Mouse (Mus musculus) lung, embryonic 16.5 days (tissue): Measurements from ENCODE around the gene Myf6. TPM values are rescaled to one million over a fixed set of nuclear protein-coding genes. Genes with fewer than 3 reads are reported as not detected.

Experiments
- ATAC-seq: fragments of 200-750 bp; cut with Nextera tagmentation; 2 replicates; pipeline ENCODE4 v1.8.0; 2017; ENCODE audit warnings: low read depth, mild to moderate bottlenecking, moderate library complexity
- H3K27ac ChIP-seq: fragments of 300-500 bp; sonication (generic); 2 replicates; pipeline ENCODE4 v1.5.1; 2014; ENCODE audit warnings: mild to moderate bottlenecking, control low read depth, low read length
- H3K27me3 ChIP-seq: fragments of 300-500 bp; sonication (generic); 2 replicates; pipeline ENCODE4 v1.6.1; 2014; ENCODE audit warnings: low read depth, low read length, mixed read lengths; ENCODE audit not compliant: control insufficient read depth, insufficient read depth
- H3K36me3 ChIP-seq: fragments of 300-500 bp; sonication (generic); 2 replicates; pipeline ENCODE4 v1.6.1; 2014; ENCODE audit warnings: low read length; ENCODE audit not compliant: control insufficient read depth, insufficient read depth
- H3K4me1 ChIP-seq: fragments of 300-500 bp; sonication (generic); replicated peaks from 2 replicates; pipeline ENCODE4 v1.6.1; 2014; ENCODE audit warnings: low read length, mixed read lengths; ENCODE audit not compliant: control insufficient read depth, insufficient read depth
- H3K4me2 ChIP-seq: fragments of 300-500 bp; sonication (generic); 2 replicates; pipeline ENCODE4 v1.6.1; 2014; ENCODE audit warnings: low read depth, low read length, control low read depth
- H3K4me3 ChIP-seq: fragments of 300-500 bp; sonication (generic); 2 replicates; pipeline ENCODE4 v1.5.1; 2014; ENCODE audit warnings: mild to moderate bottlenecking, low read length, control low read depth
- H3K9ac ChIP-seq: fragments of 300-500 bp; sonication (generic); 2 replicates; pipeline ENCODE4 v1.6.1; 2014; ENCODE audit warnings: low read length, control low read depth
- H3K9me3 ChIP-seq: fragments of 300-500 bp; sonication (generic); 2 replicates; pipeline ENCODE4 v1.6.1; 2016; ENCODE audit warnings: low read length; ENCODE audit not compliant: control insufficient read depth
- WGBS: fragments of 180-500 bp; shearing (Covaris S2); extraction: QIAGEN DNeasy Blood & Tissue Kit; methylation state at CpG from one replicate; pipeline ENCODE4 v1.1.7; 2014; 5-methylcytosine and 5-hydroxymethylcytosine counted together
- polyA plus RNA-seq: library from polyadenylated mRNA; unstranded; fragments of >200 nt; fragmentation: Nextera tagmentation; extraction: Ambion mirVana; gene quantifications from 2 replicates; pipeline ENCODE4 v1.2.1, GENCODE M21; 2015

The Myf6 gene
- polyA plus RNA-seq, 1 experiment from 2014 or later: 0.70 TPM

DNA sequence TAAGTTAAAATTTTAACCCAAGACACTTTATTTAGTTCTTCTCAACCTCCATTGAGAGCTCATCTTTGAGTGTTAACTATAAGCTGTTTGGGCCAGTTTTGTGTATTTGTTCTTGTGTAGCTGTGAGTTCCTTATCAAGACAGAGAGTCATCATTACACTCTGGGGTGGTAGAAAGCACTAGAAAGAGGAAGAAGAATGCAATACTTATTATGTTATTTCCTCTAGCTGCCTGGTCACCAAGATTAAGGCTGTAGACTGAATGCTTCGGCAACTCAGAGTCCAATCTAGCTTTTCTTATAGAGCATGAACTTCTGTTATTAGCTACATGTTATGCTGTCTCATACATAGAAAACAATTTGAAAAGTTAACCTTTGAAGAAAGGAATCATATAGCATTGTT, 1.9 kb upstream of the Myf6 start:
- Histone ChIP-seq H3K4me1 (no peaks in the 10 kb centered on the region), H3K4me3 (no peak overlapping the region), H3K27me3 (no peaks in the 10 kb centered on the region), H3K9ac (no peak overlapping the region), H3K36me3 (no peaks in the 10 kb centered on the region), H3K27ac (no peak overlapping the region), H3K9me3 (no peaks in the 10 kb centered on the region), H3K4me2 (no peak overlapping the region)
- no peak for ATAC-seq
- 75% methylated on average over 1 of the region's 1 CpGs for WGBS

DNA sequence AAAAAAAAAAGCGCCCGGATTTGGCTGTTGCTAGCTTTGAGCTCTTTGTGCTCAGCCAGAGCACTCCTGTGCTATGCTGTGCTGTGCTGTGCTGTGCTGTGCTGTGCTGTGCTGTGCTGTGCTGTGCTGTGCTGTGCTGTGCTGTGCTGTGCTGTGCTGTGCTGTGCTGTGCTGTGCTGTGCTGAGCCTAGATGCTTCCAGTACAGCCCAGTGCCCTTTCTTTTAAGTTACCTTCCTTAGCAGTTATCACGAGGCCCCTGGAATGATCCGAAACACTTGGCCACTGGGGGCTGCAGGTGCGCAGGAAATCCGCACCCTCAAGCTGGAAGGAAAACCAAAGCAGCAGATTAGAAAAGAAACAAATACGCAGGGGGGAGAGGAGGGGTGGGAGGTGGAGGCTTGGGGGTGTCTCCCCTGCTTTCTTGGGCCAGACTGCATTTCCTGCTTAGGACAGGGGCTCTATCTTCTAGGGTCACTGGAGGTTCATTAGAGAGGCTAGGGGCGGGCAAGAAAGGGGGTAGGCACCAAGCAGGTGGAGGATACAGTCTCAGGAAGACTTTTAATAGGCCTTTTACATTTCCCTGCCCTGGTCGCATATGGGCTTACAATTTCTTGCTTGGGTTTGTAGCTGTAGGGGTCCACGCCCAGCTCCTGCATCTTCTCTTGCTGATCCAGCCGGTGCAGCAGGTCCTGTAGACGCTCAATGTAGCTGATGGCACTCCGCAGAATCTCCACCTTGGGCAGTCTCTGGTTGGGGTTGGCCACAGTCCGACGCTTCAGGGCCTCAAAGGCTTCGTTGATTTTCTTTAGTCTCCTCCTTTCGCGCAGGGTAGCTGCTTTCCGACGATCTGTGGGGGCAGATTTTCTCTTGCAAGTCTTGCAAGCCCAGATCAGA, 710 bp downstream of the Myf6 start:
- no peaks in the 10 kb centered on the region for H3K27me3 ChIP-seq
- no peak overlapping the region for H3K27ac ChIP-seq
- peak overlapping the region; percentile 60 for H3K9ac ChIP-seq
- H3K4me3 ChIP-seq: peak overlapping the region; percentile 36
- peak; percentile 10 for ATAC-seq
- no peaks in the 10 kb centered on the region for H3K36me3 ChIP-seq
- 48% methylated on average over 20 of the region's 20 CpGs for WGBS
- H3K4me2 ChIP-seq: peak overlapping the region; percentile 66
- H3K4me1 ChIP-seq: no peaks in the 10 kb centered on the region
- H3K9me3 ChIP-seq: no peaks in the 10 kb centered on the region

DNA sequence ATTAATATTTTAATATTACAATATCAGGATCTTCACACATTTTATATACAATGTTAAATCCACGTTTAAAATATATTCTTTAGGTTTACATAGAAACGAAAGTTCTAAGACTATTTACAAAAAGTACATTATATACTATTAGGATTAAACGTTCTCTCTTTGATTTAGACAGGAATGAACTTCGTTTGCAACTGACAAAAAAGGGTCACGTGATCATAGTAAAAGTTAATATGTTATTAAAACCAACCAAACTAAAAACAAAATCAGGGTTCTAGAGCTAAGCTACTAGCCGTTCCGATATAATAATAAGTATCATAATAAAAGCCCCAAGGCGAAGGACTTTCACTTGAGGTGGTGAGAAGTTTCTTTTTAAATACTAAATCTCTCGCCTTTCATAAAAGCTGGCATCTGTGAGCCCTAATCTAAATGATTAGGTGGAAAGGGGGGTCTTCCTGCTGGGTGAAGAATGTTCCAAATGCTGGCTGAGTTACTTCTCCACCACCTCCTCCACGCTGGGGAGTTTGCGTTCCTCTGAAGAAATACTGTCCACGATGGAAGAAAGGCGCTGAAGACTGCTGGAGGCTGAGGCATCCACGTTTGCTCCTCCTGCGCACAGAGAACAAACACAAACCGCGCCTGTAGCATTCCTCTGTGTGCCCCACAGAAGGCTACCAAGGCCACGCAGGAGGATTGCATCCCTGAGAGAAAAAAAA, 1.5 kb downstream of the Myf6 start:
- Histone ChIP-seq H3K4me3 (peak overlapping the region; percentile 36), H3K4me2 (peak overlapping the region; percentile 66), H3K9me3 (no peaks in the 10 kb centered on the region), H3K9ac (peak overlapping the region; percentile 60), H3K36me3 (no peaks in the 10 kb centered on the region), H3K27ac (no peak overlapping the region), H3K4me1 (no peaks in the 10 kb centered on the region), H3K27me3 (no peaks in the 10 kb centered on the region)
- peak; percentile 68 for ATAC-seq
- WGBS: 24% methylated on average over 18 of the region's 18 CpGs

DNA sequence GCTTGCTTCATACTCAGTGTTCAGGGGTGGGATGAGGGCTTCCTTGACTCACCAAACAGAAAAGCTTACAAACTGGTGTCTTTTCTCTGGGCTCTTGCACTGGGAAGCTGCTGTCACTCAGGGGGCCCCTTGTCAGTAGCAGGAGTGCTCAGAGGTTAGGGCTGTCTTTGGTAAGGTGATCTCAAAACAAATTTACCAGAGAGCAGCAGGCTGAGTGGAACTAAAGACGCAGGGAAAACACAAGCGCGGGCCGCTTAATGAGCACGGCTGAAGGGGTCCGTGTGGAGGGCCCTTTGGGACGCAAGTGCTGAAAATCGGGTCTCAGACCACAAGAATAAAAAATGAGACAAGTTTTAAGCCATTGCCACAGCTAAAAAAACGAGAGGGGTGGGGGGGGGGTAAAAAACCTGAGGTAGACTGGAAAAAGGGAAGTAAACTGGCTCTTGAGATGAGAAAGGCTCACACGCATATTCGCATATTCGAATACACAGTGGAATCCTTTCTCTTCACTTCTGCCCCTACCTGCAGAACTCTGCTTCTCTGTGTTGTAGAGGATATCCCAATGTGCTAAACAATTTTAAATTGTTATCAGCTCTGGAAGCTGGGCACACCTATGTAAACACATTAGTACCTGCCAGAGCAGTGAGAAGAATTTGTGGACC, 5.8 kb downstream of the Myf6 start:
- no peak overlapping the region for H3K9ac ChIP-seq
- no peaks in the 10 kb centered on the region for H3K36me3 ChIP-seq
- no peak for ATAC-seq
- H3K4me3 ChIP-seq: no peak overlapping the region
- no peak overlapping the region for H3K4me2 ChIP-seq
- H3K4me1 ChIP-seq: no peaks in the 10 kb centered on the region
- H3K9me3 ChIP-seq: no peaks in the 10 kb centered on the region
- no peak overlapping the region for H3K27ac ChIP-seq
- H3K27me3 ChIP-seq: no peaks in the 10 kb centered on the region
- WGBS: 31% methylated on average over 12 of the region's 12 CpGs

DNA sequence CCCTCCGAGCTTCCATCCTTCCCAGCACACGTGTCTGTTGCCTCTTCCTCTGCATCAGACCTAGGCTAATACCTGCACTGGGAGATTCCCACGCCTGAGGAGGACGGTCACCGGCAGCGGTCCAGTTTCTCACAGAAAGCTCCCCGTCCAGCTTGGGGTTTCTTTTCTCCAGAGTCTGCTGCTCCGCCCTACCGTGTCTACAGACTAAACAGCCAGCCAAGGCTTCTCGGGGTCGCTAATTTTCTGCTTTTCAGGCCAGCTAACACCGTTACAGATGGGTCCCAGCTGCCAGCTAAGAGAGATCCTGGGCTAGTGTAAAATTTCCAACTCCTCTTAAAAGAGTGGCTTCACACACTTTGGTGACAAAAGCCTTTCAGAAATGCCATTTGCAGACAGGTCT, 7.8 kb downstream of the Myf6 start:
- no peak for ATAC-seq
- Histone ChIP-seq H3K27ac (no peak overlapping the region), H3K36me3 (no peaks in the 10 kb centered on the region), H3K27me3 (no peaks in the 10 kb centered on the region), H3K4me3 (no peak overlapping the region), H3K9me3 (no peaks in the 10 kb centered on the region), H3K9ac (no peak overlapping the region), H3K4me1 (no peaks in the 10 kb centered on the region), H3K4me2 (peak overlapping the region; percentile 11; the same call in 1 of the 2 replicates)
- 43% methylated on average over 12 of the region's 12 CpGs for WGBS

DNA sequence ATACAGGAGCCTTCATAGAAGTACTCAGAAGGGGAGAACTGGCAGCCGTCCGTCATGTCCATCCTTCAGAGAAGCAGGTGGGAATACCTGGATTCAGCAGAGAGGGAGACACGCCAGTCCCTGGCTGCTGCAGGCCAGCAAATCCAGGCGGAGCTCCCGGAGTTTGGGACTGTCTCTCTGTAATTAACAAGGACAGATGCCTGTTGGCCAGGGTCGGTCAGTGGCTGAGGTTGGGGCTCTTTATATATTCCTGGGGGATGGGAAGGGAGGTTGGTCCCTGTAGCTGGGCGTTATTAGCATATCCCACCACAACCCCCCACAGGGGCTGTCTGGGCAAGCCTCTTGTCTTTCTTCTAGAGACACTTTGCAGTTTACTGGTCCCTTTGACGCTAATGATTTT, 8.7 kb downstream of the Myf6 start, which contains the start of gene Myf5:
Myf5 (minus strand) TSS at position 265 of the 400 bp plus-strand sequence.
- 77% methylated on average over 8 of the region's 8 CpGs for WGBS
- Histone ChIP-seq H3K27ac (no peak within 1 kb of the TSS), H3K4me3 (no peak within 1 kb of the TSS), H3K36me3 (no peaks in the 10 kb centered on the region), H3K9me3 (no peaks in the 10 kb centered on the region), H3K27me3 (no peaks in the 10 kb centered on the region), H3K4me1 (no peaks in the 10 kb centered on the region), H3K9ac (no peak within 1 kb of the TSS), H3K4me2 (peak within 1 kb of the TSS; percentile 11; the same call in 1 of the 2 replicates)
- ATAC-seq: no peak

DNA sequence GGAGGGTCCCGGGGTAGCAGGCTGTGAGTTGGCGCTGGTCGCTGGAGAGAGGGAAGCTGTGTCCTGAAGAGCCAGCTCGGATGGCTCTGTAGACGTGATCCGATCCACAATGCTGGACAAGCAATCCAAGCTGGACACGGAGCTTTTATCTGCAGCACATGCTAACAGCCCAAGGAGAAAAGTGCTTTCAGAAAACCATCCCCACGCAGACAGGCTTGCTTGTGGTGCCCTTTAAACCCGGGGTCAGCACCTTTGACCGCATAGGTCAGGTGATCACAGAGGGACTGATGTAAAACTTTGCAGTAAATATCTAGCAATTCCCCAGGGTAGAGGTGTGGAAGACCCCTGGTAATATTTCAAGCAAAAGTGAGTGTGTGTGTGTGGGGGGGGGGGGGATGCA, 10.5 kb downstream of the Myf6 start:
- Histone ChIP-seq H3K4me3 (no peak overlapping the region), H3K9me3 (no peaks in the 10 kb centered on the region), H3K36me3 (no peaks in the 10 kb centered on the region), H3K27ac (no peak overlapping the region), H3K27me3 (no peaks in the 10 kb centered on the region), H3K4me2 (no peak overlapping the region), H3K4me1 (no peaks in the 10 kb centered on the region), H3K9ac (0 out of 2 replicates have a peak overlapping the region, but pooled peaks have one; percentile 4)
- WGBS: 55% methylated on average over 10 of the region's 10 CpGs
- ATAC-seq: no peak

DNA sequence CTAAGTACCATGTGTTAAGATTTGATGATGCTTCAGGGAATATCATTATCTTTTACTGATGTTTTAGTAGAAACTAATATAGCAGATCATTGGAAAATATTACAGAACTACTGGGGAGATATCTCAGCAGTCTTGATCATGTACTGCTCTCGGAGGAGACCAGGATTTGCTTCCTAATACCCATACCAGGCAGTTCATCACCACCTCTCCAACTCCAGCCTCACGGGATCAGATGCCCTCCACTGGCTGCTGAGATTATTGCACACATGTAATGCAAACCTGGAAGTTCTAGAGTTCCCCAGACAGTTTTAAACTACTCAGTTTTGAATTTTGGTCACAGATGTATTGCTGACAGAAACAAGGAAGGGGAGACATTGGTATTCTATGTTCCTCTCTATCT, 21.0 kb downstream of the Myf6 start:
- H3K4me3 ChIP-seq: no peak overlapping the region
- no peak overlapping the region for H3K9ac ChIP-seq
- H3K9me3 ChIP-seq: no peaks in the 10 kb centered on the region
- no peaks in the 10 kb centered on the region for H3K27me3 ChIP-seq
- no peak overlapping the region for H3K27ac ChIP-seq
- H3K4me1 ChIP-seq: no peaks in the 10 kb centered on the region
- no peaks in the 10 kb centered on the region for H3K36me3 ChIP-seq
- ATAC-seq: no peak
- 47% methylated on average over 2 of the region's 2 CpGs for WGBS
- no peak overlapping the region for H3K4me2 ChIP-seq

DNA sequence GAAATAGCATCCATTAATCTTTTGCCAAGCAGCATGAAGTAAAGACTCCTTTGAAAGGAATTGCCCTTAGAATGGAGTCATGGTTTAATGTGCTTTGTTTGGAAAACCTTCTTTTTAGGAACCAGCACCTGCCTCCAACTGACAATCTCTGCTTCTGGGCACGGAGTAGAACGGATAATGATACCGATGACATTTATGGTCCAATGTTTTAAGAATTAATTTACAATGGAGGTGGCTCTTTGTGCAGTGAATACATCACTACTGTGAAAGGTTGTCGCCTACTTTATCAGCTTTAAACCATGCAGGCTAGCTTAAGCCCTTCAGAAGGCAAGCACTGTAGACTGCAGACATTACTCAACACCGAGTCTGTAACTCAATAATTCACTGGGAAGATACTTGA, 22.8 kb downstream of the Myf6 start:
- no peak overlapping the region for H3K27ac ChIP-seq

More for the DNA sequence above, 22.8 kb downstream of the Myf6 start:
- H3K36me3 ChIP-seq: no peaks in the 10 kb centered on the region
- no peak for ATAC-seq
- H3K9ac ChIP-seq: no peak overlapping the region
- no peaks in the 10 kb centered on the region for H3K9me3 ChIP-seq
- 80% methylated on average over 5 of the region's 5 CpGs for WGBS
- no peak overlapping the region for H3K4me3 ChIP-seq
- H3K27me3 ChIP-seq: no peaks in the 10 kb centered on the region
- H3K4me2 ChIP-seq: no peak overlapping the region
- no peaks in the 10 kb centered on the region for H3K4me1 ChIP-seq
